Mouse (Mus musculus) ES-E14 (cell line): ENCODE results near the gene Lenep. TPM values are rescaled to one million over a fixed set of nuclear protein-coding genes. Genes with fewer than 3 reads are reported as not detected.

Source experiments
- DNase-seq: peaks from one replicate; pipeline ENCODE4 v3.0.0-alpha.2; 2013; ENCODE audit warnings: low read depth, low spot score
- H3K27ac ChIP-seq: 2 replicates; pipeline ENCODE4 v1.5.1; 2012; ENCODE audit warnings: low read depth, mild to moderate bottlenecking, low read length, moderate library complexity, mixed read lengths; ENCODE audit not compliant: poor library complexity, insufficient read depth, severe bottlenecking
- H3K36me3 ChIP-seq: 2 replicates; pipeline ENCODE4 v1.6.1; 2012; ENCODE audit warnings: mild to moderate bottlenecking, low read length, moderate library complexity, mixed read lengths; ENCODE audit not compliant: control insufficient read depth, poor library complexity, insufficient read depth, severe bottlenecking
- H3K4me1 ChIP-seq, 2 experiments: fragments of 150-350 bp in 1 of 2; sonication (generic) in 1 of 2; 2 replicates each; pipeline ENCODE4 v1.6.1; 2012; ENCODE audit warnings: low read length in 2 of 2, mild to moderate bottlenecking in 1 of 2, mixed read lengths in 1 of 2; ENCODE audit not compliant: control insufficient read depth in 2 of 2, insufficient read depth in 2 of 2, poor library complexity in 1 of 2
- H3K4me3 ChIP-seq, 2 experiments: fragments of 150-350 bp in 1 of 2; sonication (generic) in 1 of 2; 2 replicates each; pipeline ENCODE4 v1.5.1; 2012; ENCODE audit warnings: low read length in 2 of 2, low read depth in 1 of 2, mild to moderate bottlenecking in 1 of 2, mixed read lengths in 1 of 2; ENCODE audit not compliant: insufficient read depth in 1 of 2, poor library complexity in 1 of 2, severe bottlenecking in 1 of 2
- H3K9ac ChIP-seq: 2 replicates; pipeline ENCODE4 v1.6.1; 2012; ENCODE audit warnings: low read depth, mild to moderate bottlenecking, low read length, mixed read lengths; ENCODE audit not compliant: poor library complexity, insufficient read depth, severe bottlenecking
- H3K9me3 ChIP-seq: fragments of 150-350 bp; sonication (generic); 2 replicates; pipeline ENCODE4 v1.6.1; 2012; ENCODE audit warnings: low read depth, mild to moderate bottlenecking, low read length; ENCODE audit not compliant: control insufficient read depth, insufficient read depth
- CHD2 ChIP-seq: IDR thresholded peaks from 2 replicates; pipeline ENCODE4 v1.6.1; 2014; ENCODE audit warnings: mild to moderate bottlenecking, low read depth, low read length, inconsistent platforms
- HCFC1 ChIP-seq: IDR thresholded peaks from 2 replicates; pipeline ENCODE4 v1.6.1; 2012; ENCODE audit warnings: low read length, inconsistent platforms, borderline replicate concordance; ENCODE audit not compliant: insufficient read depth
- MAFK ChIP-seq: IDR thresholded peaks from 2 replicates; pipeline ENCODE4 v1.6.1; 2014; ENCODE audit warnings: mild to moderate bottlenecking, low read depth, low read length, inconsistent platforms; ENCODE audit not compliant: insufficient read depth
- ZC3H11A ChIP-seq: IDR thresholded peaks from 2 replicates; pipeline ENCODE4 v1.6.1; 2012; ENCODE audit warnings: low read depth, mild to moderate bottlenecking, inconsistent platforms, low read length, borderline replicate concordance
- ZNF384 ChIP-seq: IDR thresholded peaks from 2 replicates; pipeline ENCODE4 v1.6.1; 2012; ENCODE audit warnings: low read depth, low read length, inconsistent platforms
- in situ Hi-C, 2 experiments: fragments of 600-800 bp; cut with MboI; formaldehyde crosslinking; loops; one replicate each; pipeline ENCODE4 v1.15.1; 2025; ENCODE audit warnings: low sequenced_read_pairs in 2 of 2, inconsistent platforms in 1 of 2; ENCODE audit not compliant: unreplicated experiment in 2 of 2
- total RNA-seq: library from RNA; depleted of rRNA; stranded (reverse); fragments of 300-350 nt; gene quantifications from 2 replicates; pipeline ENCODE4 v1.2.3, GENCODE M21; 2012; rRNA removed

Gene Lenep
- total RNA-seq, 1 experiment, result not detected

DNA sequence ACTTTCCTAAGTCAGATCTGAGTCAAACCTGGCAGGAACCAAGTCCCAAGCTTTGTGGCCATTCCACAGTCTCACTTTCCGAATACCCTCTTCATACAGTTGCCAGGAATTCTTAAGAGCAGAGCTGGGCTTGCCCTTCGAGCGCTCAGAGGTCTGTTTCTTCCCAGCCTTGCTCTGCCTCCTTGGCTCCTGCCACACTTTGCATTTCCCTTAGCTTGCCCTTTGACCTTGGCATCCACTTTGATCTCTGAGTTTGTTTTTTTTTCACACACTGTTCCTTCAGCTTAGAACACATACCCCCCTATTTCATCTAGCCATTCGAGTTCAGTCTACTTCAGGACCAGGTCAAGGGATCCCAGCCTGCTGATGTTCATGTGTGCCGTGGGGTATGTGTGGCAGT is 51.3 kb downstream of the Lenep start:
- in situ Hi-C loops, result no loop called here
- no peaks in the 10 kb centered on the region for H3K36me3 ChIP-seq
- no peak overlapping the region for H3K4me3 ChIP-seq
- no peak overlapping the region for H3K27ac ChIP-seq
- TF ChIP-seq MAFK (no peak), HCFC1 (no peak), ZNF384 (no peak), CHD2 (no peak), ZC3H11A (no peak)
- H3K9ac ChIP-seq, result no peak overlapping the region
- DNase-seq, result no peak
- no peaks in the 10 kb centered on the region for H3K9me3 ChIP-seq
- H3K4me1 ChIP-seq, result peaks cover 4 to 11% of the 10 kb centered on the region in 2 experiments; a peak in 1 of 4 replicates

Other genes with a start within 250 kb of the Lenep start
- gene Hcn3, start 242.6 kb downstream of the Lenep start, total RNA-seq, result 4.0 and 6.0 TPM in 2 replicates
- 42.0 and 60.1 TPM in 2 replicates for gene Clk2, start 238.0 kb downstream of the Lenep start, total RNA-seq
- gene Scamp3, start 225.3 kb downstream of the Lenep start, total RNA-seq, result 83.2 and 102 TPM in 2 replicates
- 8.6 and 9.3 TPM in 2 replicates for gene Fam189b, start 219.7 kb downstream of the Lenep start, total RNA-seq
- 69.3 and 89.7 TPM in 2 replicates for gene Gba, start 199.9 kb downstream of the Lenep start, total RNA-seq
- gene Thbs3, start 187.6 kb downstream of the Lenep start, total RNA-seq, result 36.9 and 46.9 TPM in 2 replicates
- 234 and 251 TPM in 2 replicates for gene Mtx1, start 175.7 kb downstream of the Lenep start, total RNA-seq
- 3.0 and 3.9 TPM in 2 replicates for gene Muc1, start 173.7 kb downstream of the Lenep start, total RNA-seq
- gene Krtcap2, start 156.8 kb downstream of the Lenep start, total RNA-seq, result 113 and 134 TPM in 2 replicates
- 3.1 and 5.3 TPM in 2 replicates for gene Trim46, start 156.5 kb downstream of the Lenep start, total RNA-seq
- gene Dpm3, start 143.4 kb downstream of the Lenep start, total RNA-seq, result 207 and 297 TPM in 2 replicates
- gene Slc50a1, start 132.2 kb downstream of the Lenep start, total RNA-seq, result 17.0 and 27.0 TPM in 2 replicates
- gene Efna1, start 121.7 kb downstream of the Lenep start, total RNA-seq, result 2.1 and 9.5 TPM in 2 replicates
- gene Efna3, start 79.8 kb downstream of the Lenep start, total RNA-seq, result 7.5 and 12.5 TPM in 2 replicates
- gene Efna4, start 64.8 kb downstream of the Lenep start, total RNA-seq, result 24.0 and 41.9 TPM in 2 replicates
- 56.3 and 59.1 TPM in 2 replicates for gene Adam15, start 52.8 kb downstream of the Lenep start, total RNA-seq
- gene Dcst2, start 40.8 kb downstream of the Lenep start, total RNA-seq, result not detected in 2 replicates
- gene Dcst1, start 37.5 kb downstream of the Lenep start, total RNA-seq, result 0.09 and 0.16 TPM in 2 replicates
- gene Zbtb7b, start 8.0 kb downstream of the Lenep start, total RNA-seq, result 11.8 and 13.0 TPM in 2 replicates
- gene Flad1, start 9.1 kb upstream of the Lenep start, total RNA-seq, result 20.3 and 20.9 TPM in 2 replicates
- 162 and 190 TPM in 2 replicates for gene Cks1b, start 15.6 kb upstream of the Lenep start, total RNA-seq
- gene Shc1, start 15.7 kb upstream of the Lenep start, total RNA-seq, result 66.9 and 72.0 TPM in 2 replicates
- gene Pygo2, start 27.4 kb upstream of the Lenep start, total RNA-seq, result 39.2 and 50.3 TPM in 2 replicates
- 19.3 and 20.8 TPM in 2 replicates for gene Pbxip1, start 33.9 kb upstream of the Lenep start, total RNA-seq
- 35.0 and 38.6 TPM in 2 replicates for gene Pmvk, start 51.7 kb upstream of the Lenep start, total RNA-seq
- 0.13 and 0.26 TPM in 2 replicates for gene Kcnn3, start 117.4 kb upstream of the Lenep start, total RNA-seq